Mouse (Mus musculus): ENCODE results near the gene Prcd. TPM values are rescaled to one million over a fixed set of nuclear protein-coding genes. Genes with fewer than 3 reads are reported as not detected.
A peak's percentile ranks its signal among the peaks of the same experiment; 100 is the strongest.

Prcd gene
- total RNA-seq, 1 experiment: 2.0 TPM

DNA sequence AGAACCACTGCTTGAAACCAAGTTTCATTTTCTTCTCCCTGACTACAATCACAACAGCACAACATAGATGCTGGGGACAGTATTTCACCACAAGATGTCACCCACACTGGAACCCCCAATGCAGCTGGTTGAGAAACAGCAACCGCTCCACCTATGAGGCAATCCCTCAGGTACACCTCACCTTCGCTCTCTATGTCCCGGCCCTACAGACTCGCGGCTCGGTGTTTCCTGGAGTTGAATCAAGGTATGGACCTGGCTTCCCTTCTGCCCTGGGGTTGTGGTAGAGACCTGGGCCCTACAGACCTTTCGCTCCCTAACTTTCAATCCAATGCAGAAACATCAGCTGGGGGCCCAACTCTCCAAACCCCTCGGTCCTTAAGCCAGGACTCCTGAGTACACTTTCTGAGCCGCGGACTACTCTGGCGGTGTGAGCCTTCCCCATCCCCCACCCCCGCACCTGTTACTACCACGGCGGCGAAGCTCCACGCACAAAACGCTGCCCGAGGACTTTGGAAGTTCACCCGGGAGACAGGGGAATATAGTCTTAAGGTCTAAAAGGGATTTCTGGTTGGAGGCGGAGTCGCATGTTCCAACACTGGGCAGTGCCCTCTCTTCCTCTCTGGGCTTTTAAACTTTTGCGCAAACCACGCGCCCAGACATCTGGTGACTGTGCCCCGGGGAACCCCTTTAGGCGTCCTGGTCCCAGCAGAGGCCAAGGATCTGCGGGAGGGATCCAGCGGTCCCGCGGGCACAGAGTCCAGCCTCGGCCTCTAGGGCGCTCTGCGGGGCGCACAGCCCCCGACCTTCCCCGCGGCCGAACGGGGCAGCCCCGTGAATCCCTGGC, 29.8 kb upstream of the Prcd start:
- no peak for TF ChIP-seq MAFK (IDR thresholded peaks at IDR 0.05; ENCODE audit: insufficient read depth, low read depth, low read length)
- TF ChIP-seq ZNF384 (IDR thresholded peaks at IDR 0.05; ENCODE audit: low read depth, low read length): no peak
- no peak for TF ChIP-seq HCFC1 (IDR thresholded peaks at IDR 0.05; ENCODE audit: borderline replicate concordance, insufficient read depth, low read length)
- no peak for TF ChIP-seq CHD2 (IDR thresholded peaks at IDR 0.05; ENCODE audit: low read depth, low read length)
- no peak for TF ChIP-seq ZC3H11A (IDR thresholded peaks at IDR 0.05; ENCODE audit: borderline replicate concordance, low read depth, low read length)
- no peaks in the 10 kb centered on the region for H3K36me3 ChIP-seq (ENCODE audit: control insufficient read depth, insufficient read depth, low read length, poor library complexity, severe bottlenecking)
- H3K9me3 ChIP-seq (ENCODE audit: control insufficient read depth, insufficient read depth, low read depth, low read length): no peaks in the 10 kb centered on the region
- no peak overlapping the region for H3K27ac ChIP-seq (ENCODE audit: insufficient read depth, low read depth, low read length, poor library complexity, severe bottlenecking)
- no peak for DNase-seq (ENCODE audit: low read depth, low spot score)
- peaks cover 7 to 41% of the 10 kb centered on the region in 2 experiments; a peak in 3 of 4 replicates for H3K4me1 ChIP-seq (ENCODE audit: control insufficient read depth in 2 of 2, insufficient read depth in 2 of 2, low read length in 2 of 2, poor library complexity in 1 of 2)
- peak overlapping the region; percentile 80 to 92 for H3K4me3 ChIP-seq (ENCODE audit: insufficient read depth in 1 of 2, low read depth in 1 of 2, low read length in 2 of 2, poor library complexity in 1 of 2, severe bottlenecking in 1 of 2)
- in situ Hi-C loops (cut with MboI; ENCODE audit: low sequenced_read_pairs in 2 of 2, unreplicated experiment in 2 of 2): no loop called here
- peak overlapping the region; percentile 85 for H3K9ac ChIP-seq (ENCODE audit: insufficient read depth, low read depth, low read length, poor library complexity, severe bottlenecking)

DNA sequence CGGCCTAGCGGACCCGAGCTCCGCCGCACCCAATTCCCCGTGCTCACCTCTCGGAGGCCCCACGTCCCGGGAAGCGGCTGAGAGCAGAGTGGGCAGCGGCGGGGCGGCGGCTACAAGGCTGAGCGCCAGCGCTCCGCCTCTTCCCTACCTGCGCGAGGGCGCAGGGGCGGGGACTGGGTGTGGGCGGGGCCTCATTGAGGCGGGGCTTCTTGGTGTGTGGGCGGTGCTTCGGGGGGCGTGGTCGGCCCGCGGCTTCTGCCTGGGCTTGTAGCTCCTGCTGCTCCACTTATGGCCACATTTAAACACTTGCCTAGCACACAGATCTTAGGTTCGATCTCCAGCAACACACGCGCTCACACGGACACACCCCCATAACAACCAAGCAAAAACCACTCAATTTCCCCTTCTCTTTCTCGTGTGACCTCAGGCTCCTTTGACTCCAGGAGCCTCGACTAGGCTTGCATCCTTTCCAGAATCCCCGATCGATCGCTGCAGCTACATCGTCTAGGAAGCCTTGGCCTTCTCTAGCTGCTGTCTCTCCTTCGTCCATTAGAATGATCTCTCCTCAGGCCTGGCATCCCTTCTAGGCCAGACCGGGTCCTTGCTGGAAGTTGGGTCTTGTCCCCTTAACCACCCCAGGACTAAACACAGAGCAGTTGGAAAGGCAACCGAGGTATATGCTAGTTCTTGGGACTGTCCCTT, 29.1 kb upstream of the Prcd start:
- H3K36me3 ChIP-seq (ENCODE audit: control insufficient read depth, insufficient read depth, low read length, poor library complexity, severe bottlenecking): no peaks in the 10 kb centered on the region
- peak overlapping the region; percentile 85 for H3K9ac ChIP-seq (ENCODE audit: insufficient read depth, low read depth, low read length, poor library complexity, severe bottlenecking)
- H3K4me3 ChIP-seq (ENCODE audit: insufficient read depth in 1 of 2, low read depth in 1 of 2, low read length in 2 of 2, poor library complexity in 1 of 2, severe bottlenecking in 1 of 2): peak overlapping the region; percentile 80 to 92
- peaks cover 7 to 40% of the 10 kb centered on the region in 2 experiments; a peak in 3 of 4 replicates for H3K4me1 ChIP-seq (ENCODE audit: control insufficient read depth in 2 of 2, insufficient read depth in 2 of 2, low read length in 2 of 2, poor library complexity in 1 of 2)
- DNase-seq (ENCODE audit: low read depth, low spot score): peak; percentile 74
- H3K9me3 ChIP-seq (ENCODE audit: control insufficient read depth, insufficient read depth, low read depth, low read length): no peaks in the 10 kb centered on the region
- no peak for TF ChIP-seq ZNF384 (IDR thresholded peaks at IDR 0.05; ENCODE audit: low read depth, low read length)
- TF ChIP-seq ZC3H11A (IDR thresholded peaks at IDR 0.05; ENCODE audit: borderline replicate concordance, low read depth, low read length): no peak
- no peak for TF ChIP-seq HCFC1 (IDR thresholded peaks at IDR 0.05; ENCODE audit: borderline replicate concordance, insufficient read depth, low read length)
- TF ChIP-seq CHD2 (IDR thresholded peaks at IDR 0.05; ENCODE audit: low read depth, low read length): no peak
- TF ChIP-seq MAFK (IDR thresholded peaks at IDR 0.05; ENCODE audit: insufficient read depth, low read depth, low read length): no peak
- peak overlapping the region; percentile 78 for H3K27ac ChIP-seq (ENCODE audit: insufficient read depth, low read depth, low read length, poor library complexity, severe bottlenecking)
- in situ Hi-C loops (cut with MboI; ENCODE audit: low sequenced_read_pairs in 2 of 2, unreplicated experiment in 2 of 2): no loop called here

DNA sequence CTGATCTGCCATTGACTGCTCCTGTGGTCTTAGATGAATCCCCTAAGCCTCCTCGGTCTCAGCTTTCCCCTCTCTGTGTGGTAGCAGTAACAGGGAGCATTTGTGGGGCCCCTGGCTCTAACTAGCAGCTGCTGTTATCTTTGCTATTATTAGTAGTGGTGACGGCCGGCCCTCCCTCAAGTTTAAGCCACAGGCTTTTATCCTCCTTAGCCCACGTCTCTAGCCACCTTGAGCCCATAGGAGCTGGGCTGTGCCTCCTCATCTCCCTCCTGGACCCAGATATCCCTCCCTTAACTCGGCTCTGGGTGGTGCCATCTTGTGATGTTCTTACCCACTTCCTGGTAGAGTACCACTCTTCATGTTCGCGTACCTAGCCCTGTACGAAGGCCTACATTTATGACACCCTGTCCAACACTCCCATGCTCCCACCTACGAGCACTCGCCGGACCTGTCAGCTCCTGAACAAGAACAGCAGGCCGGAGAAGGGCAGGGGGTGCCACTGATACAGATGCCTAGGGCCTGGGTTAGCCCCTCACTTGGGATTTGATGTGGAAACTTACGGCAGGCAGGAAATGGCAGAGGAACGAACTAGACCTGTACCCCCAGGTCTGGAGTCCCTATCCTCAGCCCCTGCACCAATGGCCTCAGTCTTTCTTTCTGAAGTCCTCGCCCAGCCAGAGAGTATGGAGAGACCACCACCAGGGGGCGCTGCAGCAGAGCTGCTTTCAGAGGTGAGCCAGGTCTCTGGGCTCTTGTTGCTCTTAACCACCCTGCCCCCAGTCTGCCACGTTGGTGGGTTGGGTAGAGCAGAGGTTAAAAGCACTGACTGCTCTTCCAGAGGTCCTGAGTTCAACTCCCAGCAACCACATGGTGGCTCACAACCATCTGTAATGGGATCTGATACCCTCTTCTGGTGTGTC, 28.0 kb upstream of the Prcd start:
- in situ Hi-C loops (cut with MboI; ENCODE audit: low sequenced_read_pairs in 2 of 2, unreplicated experiment in 2 of 2): loop anchor here in 1 of 2 experiments (25.0 kb wide), 1 partner anchor 187 kb away; no protein-coding TSS in a partner anchor
- Histone ChIP-seq H3K36me3 (ENCODE audit: control insufficient read depth, insufficient read depth, low read length, poor library complexity, severe bottlenecking) (no peaks in the 10 kb centered on the region), H3K4me1 (ENCODE audit: control insufficient read depth in 2 of 2, insufficient read depth in 2 of 2, low read length in 2 of 2, poor library complexity in 1 of 2) (peaks cover 7 to 34% of the 10 kb centered on the region in 2 experiments; a peak in 3 of 4 replicates), H3K9me3 (ENCODE audit: control insufficient read depth, insufficient read depth, low read depth, low read length) (no peaks in the 10 kb centered on the region), H3K27ac (ENCODE audit: insufficient read depth, low read depth, low read length, poor library complexity, severe bottlenecking) (no peak overlapping the region; the same call in 1 of the 2 replicates), H3K4me3 (ENCODE audit: insufficient read depth in 1 of 2, low read depth in 1 of 2, low read length in 2 of 2, poor library complexity in 1 of 2, severe bottlenecking in 1 of 2) (no peak overlapping the region), H3K9ac (ENCODE audit: insufficient read depth, low read depth, low read length, poor library complexity, severe bottlenecking) (peak overlapping the region; percentile 62; the same call in 1 of the 2 replicates)
- DNase-seq (ENCODE audit: low read depth, low spot score): peak; percentile 87
- TF ChIP-seq ZNF384 (IDR thresholded peaks at IDR 0.05; ENCODE audit: low read depth, low read length): 0 out of 2 replicates have a peak, but pooled peaks have one; percentile 5
- TF ChIP-seq HCFC1 (IDR thresholded peaks at IDR 0.05; ENCODE audit: borderline replicate concordance, insufficient read depth, low read length): no peak
